Mouse (Mus musculus) spleen, postnatal 36 days (tissue): ENCODE results near the gene Ush2a.

Experiments
- DNase-seq, 2 experiments: peaks; one replicate each; pipeline ENCODE4 v3.0.0; 2022; ENCODE audit warnings: low spot score in 2 of 2, mixed read lengths in 1 of 2

Gene Ush2a

DNA sequence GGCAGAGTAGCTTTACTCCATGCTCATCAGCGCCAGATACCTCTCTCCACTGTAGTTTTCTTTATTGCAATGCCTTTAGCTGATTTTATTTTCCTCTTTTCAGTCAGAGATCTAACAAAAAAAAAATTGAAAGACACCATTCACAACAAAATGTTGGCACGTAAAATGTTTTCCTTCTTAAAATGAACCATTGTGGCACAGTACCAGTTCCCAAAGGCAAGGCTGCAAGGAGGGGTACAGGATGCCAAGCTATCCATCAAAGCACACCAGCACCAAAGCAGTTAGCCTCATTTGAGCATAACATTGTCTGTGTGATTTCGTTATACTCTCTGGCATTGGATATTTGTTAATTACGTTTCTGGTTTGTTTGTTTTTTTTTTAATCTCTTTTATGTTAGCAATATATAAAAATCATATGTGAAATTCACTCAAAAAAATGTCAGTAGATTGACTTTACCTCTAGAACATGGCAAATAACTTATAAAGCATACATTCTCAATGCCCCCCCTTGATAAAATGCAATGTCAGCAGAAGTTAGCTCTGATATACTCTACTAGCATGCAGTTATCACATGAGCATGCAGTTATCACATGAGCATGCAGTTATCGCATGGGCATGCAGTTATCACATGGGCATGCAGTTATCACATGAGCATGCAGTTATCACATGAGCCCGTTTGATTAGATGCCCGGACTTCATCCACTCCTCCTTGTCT lies 510.9 kb downstream of the Ush2a start:
- no peak for DNase-seq

DNA sequence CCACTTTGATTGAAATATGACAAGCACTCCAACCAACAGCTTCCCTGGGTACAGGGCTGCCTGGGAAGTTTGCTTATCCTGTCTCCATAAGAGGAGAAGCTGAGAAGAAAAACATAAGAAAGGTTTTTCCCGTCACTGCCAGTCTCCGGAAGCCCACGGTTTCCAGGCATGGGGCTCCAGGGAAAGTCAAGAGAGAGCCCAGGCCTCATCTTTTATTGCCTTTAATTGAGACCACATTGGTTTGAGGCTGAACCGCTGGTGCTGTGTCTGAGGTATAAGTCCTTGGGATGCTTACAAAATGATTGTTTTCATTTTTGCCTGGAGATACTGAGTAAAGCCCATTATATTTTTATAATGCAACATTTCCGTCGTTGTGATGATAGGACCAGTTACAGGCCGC lies 511.8 kb downstream of the Ush2a start:
- DNase-seq: no peak

DNA sequence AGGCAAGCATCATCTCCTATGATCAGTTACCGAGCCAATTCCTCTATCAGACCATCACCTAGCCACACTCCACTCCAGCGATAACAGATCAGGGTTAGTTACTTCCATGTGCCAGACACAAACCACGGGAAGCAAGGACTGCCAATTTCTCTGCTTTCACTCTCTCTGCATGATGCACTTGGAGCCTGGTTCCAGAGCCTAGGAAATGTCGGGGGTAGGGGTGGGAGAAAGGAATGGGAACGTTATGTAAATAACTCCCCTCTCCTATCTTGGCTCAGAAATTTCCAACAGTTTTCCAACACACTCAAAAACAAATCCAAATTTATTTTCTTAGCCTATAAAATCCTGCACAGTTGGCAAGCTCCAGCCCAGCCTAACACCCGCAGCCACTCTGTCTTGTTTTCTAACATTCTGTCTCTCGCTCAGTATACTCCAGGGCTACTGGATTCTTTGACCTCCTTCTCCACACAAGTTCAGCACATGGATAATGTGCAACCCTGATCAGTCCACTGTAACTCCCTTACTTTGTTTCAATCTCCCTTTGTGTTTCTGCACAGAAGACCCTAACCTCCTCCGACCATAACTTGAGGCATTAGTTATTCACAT lies 515.8 kb downstream of the Ush2a start:
- no peak for DNase-seq

DNA sequence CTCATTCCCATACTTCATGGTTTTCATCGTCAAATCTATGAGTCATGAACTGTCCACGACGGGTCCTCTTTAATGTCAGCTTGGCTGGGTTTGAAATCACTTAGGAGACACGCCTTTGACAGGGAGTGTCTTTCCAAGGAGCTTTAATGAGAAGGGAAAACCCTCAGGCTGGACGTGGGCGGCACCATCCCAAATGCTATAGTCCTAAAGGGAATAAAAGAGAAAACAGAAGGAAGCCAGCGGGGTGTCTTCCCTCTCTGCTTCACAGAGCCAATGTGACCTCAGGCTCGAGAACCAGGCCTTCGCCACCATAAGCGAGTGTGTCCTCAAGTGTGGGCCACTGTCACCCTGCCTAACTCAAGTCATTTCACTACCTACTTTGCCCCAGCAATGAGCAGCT lies 523.2 kb downstream of the Ush2a start:
- no peak for DNase-seq

- DNase-seq: no peak
Observed at GRCm38 (mm10) chr1:188805069-188805468, 543.2 kb downstream of the Ush2a start.

- DNase-seq: no peak
Observed at GRCm38 (mm10) chr1:188805852-188806251, 544.0 kb downstream of the Ush2a start.

- no peak for DNase-seq
Observed at GRCm38 (mm10) chr1:188810631-188811030, 548.8 kb downstream of the Ush2a start.

DNA sequence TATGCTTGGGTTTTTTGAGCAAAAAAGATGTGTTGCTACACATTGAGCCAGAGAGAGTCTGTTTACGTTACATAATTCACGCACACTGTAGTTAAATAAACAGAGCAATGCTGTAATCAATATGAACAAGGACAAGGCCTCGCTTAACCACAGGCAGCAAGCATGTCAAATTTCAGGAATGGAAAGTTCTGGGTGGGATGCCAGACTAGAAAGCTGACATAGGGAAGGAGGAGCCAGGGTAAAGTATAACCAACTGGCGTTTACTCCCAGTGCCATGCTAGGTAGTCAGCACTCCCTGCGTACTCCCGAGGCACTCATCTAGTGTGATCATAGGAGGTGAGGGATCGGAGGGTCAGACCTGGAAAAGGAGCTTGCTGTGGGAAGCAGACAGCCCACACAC lies 553.2 kb downstream of the Ush2a start:
- no peak for DNase-seq

GRCm38 (mm10) chr1:188824195-188824594 lies 562.4 kb downstream of the Ush2a start:
- no peak for DNase-seq

- no peak for DNase-seq
Observed at GRCm38 (mm10) chr1:188824878-188825532, 563.2 kb downstream of the Ush2a start.

DNA sequence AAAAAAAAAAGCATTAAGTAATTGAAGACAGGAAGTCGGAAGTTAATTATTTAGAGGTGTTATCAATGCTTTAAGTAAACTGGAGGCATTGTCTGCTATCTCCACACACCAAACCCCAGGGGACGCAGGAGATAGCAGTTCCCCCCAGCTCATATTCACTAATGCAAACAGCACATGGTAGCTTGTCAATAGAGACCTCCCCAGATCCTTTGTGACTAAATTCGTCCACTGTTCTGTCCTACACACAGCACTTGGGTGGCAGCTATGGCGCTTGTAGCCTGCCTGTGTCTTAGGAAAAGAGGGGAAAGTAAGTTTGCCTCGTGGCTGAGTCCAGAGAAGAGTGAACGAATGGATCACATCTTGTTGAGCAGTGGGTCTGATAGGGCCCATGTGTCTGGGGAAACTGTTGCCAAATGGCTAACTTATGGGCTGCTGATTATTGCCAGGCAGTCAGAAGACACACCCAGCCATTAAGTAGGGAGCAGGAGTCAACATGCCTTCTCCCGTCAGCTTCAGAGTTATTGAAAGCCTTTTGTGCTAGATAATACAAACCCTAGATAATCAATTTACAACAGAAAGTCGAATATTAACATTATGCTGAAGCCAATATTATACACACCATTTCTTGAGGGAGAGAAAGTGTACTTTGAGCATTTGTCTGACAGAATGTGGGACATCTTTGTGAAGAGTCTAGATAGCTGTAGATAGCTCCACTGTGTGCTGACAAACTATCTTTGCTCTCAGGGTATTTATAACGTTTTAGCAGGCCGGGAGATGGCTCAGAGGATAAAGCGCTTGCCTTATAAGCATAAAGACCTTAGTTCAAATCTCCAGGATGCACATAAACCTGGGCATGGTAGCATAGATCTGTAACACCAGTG lies 568.9 kb downstream of the Ush2a start:
- DNase-seq: no peak

DNA sequence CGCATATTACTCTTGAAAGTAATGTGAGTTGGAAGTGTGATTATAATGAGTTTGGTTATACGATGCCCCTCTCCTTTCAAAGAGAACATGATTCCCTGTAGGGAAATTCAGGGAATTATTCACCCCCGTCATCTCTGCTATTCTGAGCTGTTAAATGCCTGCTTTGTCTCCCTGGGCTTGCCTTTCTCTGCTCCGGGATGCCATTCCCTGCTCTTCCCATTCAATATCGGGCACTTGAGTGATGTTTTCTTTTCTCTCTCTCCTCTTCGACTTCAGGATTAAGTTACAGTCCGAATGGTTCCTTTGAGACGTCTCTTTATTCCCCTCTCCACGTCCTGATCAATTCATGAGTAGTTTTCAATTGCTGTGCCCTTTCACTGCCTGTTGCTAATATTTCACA lies 572.1 kb downstream of the Ush2a start:
- no peak for DNase-seq

- no peak for DNase-seq
Observed at GRCm38 (mm10) chr1:188834770-188835169, 572.9 kb downstream of the Ush2a start.

GRCm38 (mm10) chr1:188837613-188838295 lies 575.9 kb downstream of the Ush2a start:
- no peak for DNase-seq

DNA sequence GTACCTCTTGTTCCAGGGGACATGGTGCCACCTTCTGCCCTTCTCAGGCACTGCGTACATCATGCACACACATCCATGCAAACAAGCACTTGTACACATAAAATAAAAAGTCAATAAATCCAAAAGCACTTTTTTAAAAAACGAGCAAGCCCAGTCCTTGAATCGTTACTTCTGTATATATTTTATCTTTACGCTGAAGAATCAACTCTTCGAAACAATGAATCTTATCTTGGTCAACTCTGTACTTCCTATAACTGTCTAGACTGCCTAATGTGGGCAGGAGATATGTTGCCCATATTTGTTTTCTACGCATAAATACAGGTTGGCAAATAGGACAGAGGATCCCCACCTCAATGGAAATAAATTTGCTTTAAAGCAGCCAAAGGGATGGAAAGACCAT lies 585.4 kb downstream of the Ush2a start:
- no peak for DNase-seq

DNA sequence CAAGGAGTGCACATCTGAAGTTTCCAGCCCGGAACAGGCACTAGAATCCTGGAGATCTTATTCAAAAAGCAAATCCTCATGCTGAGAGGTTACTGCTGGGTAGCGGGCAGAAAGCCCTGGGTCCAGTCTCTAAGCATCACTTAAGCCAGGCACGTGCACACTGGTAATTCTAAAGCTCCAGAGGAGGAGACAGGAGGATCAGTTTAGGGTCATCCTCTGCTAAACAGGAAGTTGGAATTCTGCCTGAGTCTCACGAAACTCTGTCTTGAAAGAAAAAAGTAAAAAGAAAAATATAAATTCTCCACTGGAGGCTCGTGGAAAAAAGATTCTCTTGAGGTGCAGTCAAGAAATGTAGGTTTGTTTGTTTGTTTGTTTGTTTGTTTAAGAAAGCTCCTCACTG lies 591.0 kb downstream of the Ush2a start:
- no peak for DNase-seq

DNA sequence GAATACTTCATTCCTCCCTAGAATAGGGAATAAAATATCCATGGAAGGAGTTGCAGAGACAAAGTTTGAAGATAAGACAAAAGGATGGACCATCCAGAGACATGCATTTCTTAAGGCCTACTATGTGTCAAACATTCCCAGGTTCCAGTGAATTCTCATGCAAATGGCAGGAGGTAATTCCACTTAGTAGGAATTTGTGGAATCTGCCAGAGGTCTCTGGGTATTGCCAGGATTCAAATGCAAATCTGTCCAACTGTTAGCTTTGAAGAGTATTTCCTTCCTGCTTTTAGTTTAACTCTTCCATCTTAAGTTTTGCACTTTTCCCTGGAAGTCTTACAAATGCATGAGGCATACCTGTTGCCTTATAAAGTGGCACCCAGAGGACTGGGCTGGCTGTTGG lies 592.4 kb downstream of the Ush2a start:
- no peak for DNase-seq

GRCm38 (mm10) chr1:188855034-188855433 lies 593.2 kb downstream of the Ush2a start:
- no peak for DNase-seq

GRCm38 (mm10) chr1:188859718-188860117 lies 597.9 kb downstream of the Ush2a start:
- DNase-seq: no peak

GRCm38 (mm10) chr1:188865881-188866280 lies 604.1 kb downstream of the Ush2a start:
- no peak for DNase-seq

DNA sequence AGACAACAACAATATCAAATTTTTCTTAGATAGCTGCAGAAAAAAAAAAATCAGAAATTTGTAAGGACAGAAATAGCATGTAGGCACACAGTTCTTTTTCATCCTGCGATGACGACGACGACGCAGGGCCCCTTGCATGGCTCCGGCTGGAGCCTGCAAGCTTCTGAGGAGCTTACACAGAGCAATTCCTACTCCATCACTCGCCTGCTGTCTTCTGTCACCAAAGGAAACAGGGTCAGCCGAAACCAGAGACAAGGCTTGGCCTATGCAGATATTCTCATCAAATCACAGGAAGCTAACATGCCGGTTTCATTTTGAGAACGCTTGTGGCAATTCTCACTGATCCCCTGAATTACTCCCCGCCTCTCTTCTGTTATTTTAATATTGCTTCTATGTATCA lies 604.7 kb downstream of the Ush2a start:
- DNase-seq: no peak
